17 mouse cellular contexts compared by ENCODE assay signal in genomic region chr10:115096191-115096590, GRCm38 (mm10).
A peak's percentile ranks its signal among the peaks of the same experiment; 100 is the strongest.
DNase-seq lines count a peak whose midpoint lies in the region; ATAC-seq and TF ChIP-seq lines count a peak whose summit lies in the region.
"Had no signal": no experiment of that assay in that cellular context is flagged by ENCODE, and none has a peak within 500 bp of the region (broad histone marks: within the 10 kb centered on the region; RNA-seq: fewer than 3 reads in every experiment).

No protein-coding gene starts in this region.

- H3K4me2 ChIP-seq in hindbrain, embryonic 16.5 days (ENCODE audit: low read length) = no peak overlapping the region
- no peak overlapping the region for H3K4me2 ChIP-seq in hindbrain, embryonic 13.5 days
- H3K4me2 ChIP-seq in stomach, embryonic 14.5 days (replicated peaks; ENCODE audit: low read depth, low read length) = no peak overlapping the region
- H3K4me2 ChIP-seq in stomach, postnatal 0 days (replicated peaks; ENCODE audit: low read depth) = no peak overlapping the region
- H3K4me2 ChIP-seq: embryonic facial prominence, embryonic 13.5 days; embryonic facial prominence, embryonic 15.5 days; forebrain, embryonic 12.5 days had no signal

- H3K27ac ChIP-seq in hindbrain, embryonic 16.5 days (ENCODE audit: low read depth, low read length) = no peak overlapping the region
- H3K27ac ChIP-seq in hindbrain, embryonic 13.5 days = no peak overlapping the region
- no peak overlapping the region for H3K27ac ChIP-seq in stomach, embryonic 14.5 days (ENCODE audit: low read length)
- no peak overlapping the region for H3K27ac ChIP-seq in stomach, postnatal 0 days (replicated peaks)
- H3K27ac ChIP-seq: embryonic facial prominence, embryonic 13.5 days; embryonic facial prominence, embryonic 15.5 days; forebrain, embryonic 10.5 days; forebrain, embryonic 12.5 days had no signal

- peak; percentile 14 for DNase-seq in cerebellum, adult 8-10 months
- no peak for DNase-seq in cerebellum, adult 11-12 months
- peak; percentile 53 to 67 for DNase-seq in cerebellum, postnatal 10 days
- DNase-seq in cerebellum, postnatal 4 days (ENCODE audit: low spot score in 2 of 2) = no peak
- DNase-seq in stomach, postnatal 0 days (ENCODE audit: low spot score) = no peak
- DNase-seq: adrenal gland, adult 2 months; adrenal gland, postnatal 10 days; adrenal gland, postnatal 25 days; embryo, embryonic 11 days had no signal

- no peaks in the 10 kb centered on the region for H3K27me3 ChIP-seq in hindbrain, embryonic 16.5 days (replicated peaks; ENCODE audit: control insufficient read depth, insufficient read depth, low read length)
- H3K27me3 ChIP-seq in hindbrain, embryonic 13.5 days = no peaks in the 10 kb centered on the region
- no peaks in the 10 kb centered on the region for H3K27me3 ChIP-seq in stomach, embryonic 14.5 days (ENCODE audit: control insufficient read depth, insufficient read depth, low read length)
- no peaks in the 10 kb centered on the region for H3K27me3 ChIP-seq in stomach, postnatal 0 days (ENCODE audit: control insufficient read depth, insufficient read depth, low read length)
- H3K27me3 ChIP-seq: embryonic facial prominence, embryonic 13.5 days; embryonic facial prominence, embryonic 15.5 days; forebrain, embryonic 12.5 days had no signal

- no peak for TF ChIP-seq EP300 in stomach, postnatal 0 days (optimal IDR thresholded peaks at IDR 0.05)

- TF ChIP-seq CTCF in stomach, postnatal 0 days (IDR thresholded peaks at IDR 0.05; ENCODE audit: low read depth) = no peak

- H3K4me1 ChIP-seq in hindbrain, embryonic 16.5 days (ENCODE audit: control insufficient read depth, insufficient read depth, low read depth, low read length) = no peaks in the 10 kb centered on the region
- no peaks in the 10 kb centered on the region; the same call in 1 of the 2 replicates for H3K4me1 ChIP-seq in hindbrain, embryonic 13.5 days (replicated peaks)
- H3K4me1 ChIP-seq in stomach, embryonic 14.5 days (ENCODE audit: control insufficient read depth, insufficient read depth, low read length) = no peaks in the 10 kb centered on the region
- no peaks in the 10 kb centered on the region for H3K4me1 ChIP-seq in stomach, postnatal 0 days (replicated peaks; ENCODE audit: control insufficient read depth, insufficient read depth)
- H3K4me1 ChIP-seq: embryonic facial prominence, embryonic 13.5 days; embryonic facial prominence, embryonic 15.5 days; forebrain, embryonic 10.5 days; forebrain, embryonic 12.5 days had no signal

- H3K9me3 ChIP-seq in hindbrain, embryonic 16.5 days (ENCODE audit: control insufficient read depth, low read length) = peaks cover 3% of the 10 kb centered on the region; the same call in 1 of the 2 replicates
- peaks cover 5% of the 10 kb centered on the region; the same call in 1 of the 2 replicates for H3K9me3 ChIP-seq in hindbrain, embryonic 13.5 days
- H3K9me3 ChIP-seq in stomach, embryonic 14.5 days (ENCODE audit: control insufficient read depth, low read depth, low read length) = no peaks in the 10 kb centered on the region
- no peaks in the 10 kb centered on the region for H3K9me3 ChIP-seq in stomach, postnatal 0 days (ENCODE audit: control insufficient read depth, low read length)
- H3K9me3 ChIP-seq: embryonic facial prominence, embryonic 13.5 days; embryonic facial prominence, embryonic 15.5 days; forebrain, embryonic 10.5 days; forebrain, embryonic 12.5 days had no signal

- H3K36me3 ChIP-seq in hindbrain, embryonic 16.5 days (ENCODE audit: control insufficient read depth, insufficient read depth, low read length) = no peaks in the 10 kb centered on the region
- H3K36me3 ChIP-seq in hindbrain, embryonic 13.5 days = no peaks in the 10 kb centered on the region
- H3K36me3 ChIP-seq in stomach, embryonic 14.5 days (ENCODE audit: control insufficient read depth, insufficient read depth, low read length) = no peaks in the 10 kb centered on the region
- H3K36me3 ChIP-seq in stomach, postnatal 0 days (ENCODE audit: control insufficient read depth, insufficient read depth, low read length) = no peaks in the 10 kb centered on the region
- H3K36me3 ChIP-seq: embryonic facial prominence, embryonic 13.5 days; embryonic facial prominence, embryonic 15.5 days; forebrain, embryonic 10.5 days; forebrain, embryonic 12.5 days had no signal

- 0 out of 2 replicates have a peak, but pooled peaks have one; percentile 38 for ATAC-seq in hindbrain, embryonic 16.5 days
- no peak for ATAC-seq in hindbrain, embryonic 13.5 days (ENCODE audit: low FRiP score)
- ATAC-seq in stomach, embryonic 14.5 days (ENCODE audit: insufficient number of reproducible peaks, insufficient read depth, low FRiP score, low read depth) = peak; percentile 51; the same call in 1 of the 2 replicates
- ATAC-seq in stomach, postnatal 0 days (ENCODE audit: low FRiP score, low TSS enrichment) = no peak

- 59% methylated on average over 1 of the region's 1 CpGs for WGBS in hindbrain, embryonic 16.5 days
- WGBS in hindbrain, embryonic 13.5 days = 76% methylated on average over 1 of the region's 1 CpGs
- WGBS in stomach, embryonic 14.5 days = 38% methylated on average over 1 of the region's 1 CpGs
- 40% methylated on average over 1 of the region's 1 CpGs for WGBS in stomach, postnatal 0 days

- no peak overlapping the region for H3K4me3 ChIP-seq in hindbrain, embryonic 16.5 days (ENCODE audit: low read length)
- H3K4me3 ChIP-seq in hindbrain, embryonic 13.5 days = no peak overlapping the region
- H3K4me3 ChIP-seq in stomach, embryonic 14.5 days (ENCODE audit: low read depth, low read length) = no peak overlapping the region
- H3K4me3 ChIP-seq in stomach, postnatal 0 days (ENCODE audit: low read depth, low read length) = no peak overlapping the region
- H3K4me3 ChIP-seq: embryonic facial prominence, embryonic 13.5 days; embryonic facial prominence, embryonic 15.5 days; erythroblast, embryonic 14.5 days; forebrain, embryonic 10.5 days; forebrain, embryonic 12.5 days had no signal

- H3K9ac ChIP-seq in hindbrain, embryonic 16.5 days (ENCODE audit: low read depth, low read length) = no peak overlapping the region
- no peak overlapping the region for H3K9ac ChIP-seq in hindbrain, embryonic 13.5 days
- no peak overlapping the region for H3K9ac ChIP-seq in stomach, embryonic 14.5 days (replicated peaks; ENCODE audit: low read depth, low read length)
- H3K9ac ChIP-seq in stomach, postnatal 0 days (ENCODE audit: low read length) = no peak overlapping the region
- H3K9ac ChIP-seq: embryonic facial prominence, embryonic 13.5 days; embryonic facial prominence, embryonic 15.5 days; forebrain, embryonic 12.5 days had no signal

Comparison
In these comparisons a context has a peak if more than half of its experiments do, and no peak if none do; other contexts are left out.
1. DNase-seq: peak in cerebellum, adult 8-10 months (single experiment) and cerebellum, postnatal 10 days (2 of 2); none in cerebellum, adult 11-12 months (single experiment), cerebellum, postnatal 4 days (0 of 2) and stomach, postnatal 0 days (single experiment).
2. ATAC-seq: peak in hindbrain, embryonic 16.5 days (single experiment) and stomach, embryonic 14.5 days (single experiment); none in hindbrain, embryonic 13.5 days (single experiment) and stomach, postnatal 0 days (single experiment).